Mouse (Mus musculus) ES-Bruce4 (cell line): ENCODE data around the gene Capn2. TPM values are rescaled to one million over a fixed set of nuclear protein-coding genes. Genes with fewer than 3 reads are reported as not detected.

Experiments
- H3K27ac ChIP-seq: 2 replicates; pipeline ENCODE4 v1.5.1; 2012; ENCODE audit warnings: low read length, inconsistent platforms; ENCODE audit not compliant: insufficient read depth
- H3K27me3 ChIP-seq: 2 replicates; pipeline ENCODE4 v1.6.1; 2012; ENCODE audit warnings: mild to moderate bottlenecking, low read length, inconsistent platforms; ENCODE audit not compliant: control insufficient read depth, poor library complexity, insufficient read depth, severe bottlenecking
- H3K36me3 ChIP-seq: 2 replicates; pipeline ENCODE4 v1.6.1; 2012; ENCODE audit warnings: inconsistent platforms, mild to moderate bottlenecking, low read length, moderate library complexity; ENCODE audit not compliant: control insufficient read depth, poor library complexity, insufficient read depth, severe bottlenecking
- H3K4me1 ChIP-seq: one replicate; pipeline ENCODE4 v1.8.1; 2011; ENCODE audit warnings: low read length; ENCODE audit not compliant: control insufficient read depth, insufficient read depth
- H3K4me3 ChIP-seq: 2 replicates; pipeline ENCODE4 v1.5.1; 2011; ENCODE audit warnings: low read depth, mild to moderate bottlenecking, low read length
- H3K9ac ChIP-seq: 2 replicates; pipeline ENCODE4 v1.6.1; 2012; ENCODE audit warnings: low read depth, mild to moderate bottlenecking, inconsistent platforms; ENCODE audit not compliant: poor library complexity, severe bottlenecking
- H3K9me3 ChIP-seq: replicated peaks from 2 replicates; pipeline ENCODE4 v1.6.1; 2012; ENCODE audit warnings: mild to moderate bottlenecking, low read length, inconsistent platforms; ENCODE audit not compliant: control insufficient read depth, poor library complexity, insufficient read depth, severe bottlenecking
- CTCF ChIP-seq: IDR thresholded peaks from one replicate; pipeline ENCODE4 v1.8.1; 2011; ENCODE audit warnings: low read depth, low read length
- EP300 ChIP-seq: IDR thresholded peaks from 2 replicates; pipeline ENCODE4 v1.6.1; 2011; ENCODE audit warnings: low read depth, low read length; ENCODE audit not compliant: insufficient read depth
- POLR2A ChIP-seq: IDR thresholded peaks from one replicate; pipeline ENCODE4 v1.8.1; 2011; ENCODE audit warnings: low read length; ENCODE audit not compliant: insufficient read depth
- polyA plus RNA-seq: library from polyadenylated mRNA; stranded (reverse); fragments of >200 nt; gene quantifications from 2 replicates; pipeline ENCODE4 v1.2.4, GENCODE M21; 2011; ENCODE audit warnings: low read depth; ENCODE audit not compliant: missing spikeins, insufficient read depth, insufficient read length

The Capn2 gene
- polyA plus RNA-seq, 1 experiment = 60.5 TPM

DNA sequence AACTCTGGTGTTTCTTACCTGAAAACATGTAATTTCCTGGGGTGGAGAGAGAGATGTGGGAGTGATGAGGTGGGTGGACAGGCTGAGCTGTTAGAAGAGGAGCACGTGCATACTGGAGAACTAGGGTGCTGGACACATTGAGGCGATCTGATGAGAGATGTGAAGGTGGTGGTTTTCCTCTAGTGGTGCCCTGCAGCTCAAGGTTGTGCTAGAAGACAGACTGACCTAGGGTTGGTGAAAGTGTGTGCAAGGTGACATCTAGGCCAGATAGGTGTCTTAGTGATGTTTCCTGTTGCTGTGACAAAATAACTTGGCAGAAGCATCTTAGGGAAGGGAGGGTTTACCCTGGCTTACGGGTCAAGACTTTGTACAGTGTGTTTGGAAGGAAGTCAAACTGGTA, 85.3 kb downstream of the Capn2 start:
- TF ChIP-seq EP300 (no peak), POLR2A (no peak), CTCF (no peak)
- Histone ChIP-seq H3K9me3 (no peaks in the 10 kb centered on the region), H3K36me3 (0 out of 2 replicates have a peak, but pooled peaks cover 2% of the 10 kb centered on the region), H3K27ac (no peak overlapping the region), H3K9ac (no peak overlapping the region), H3K4me1 (no peaks in the 10 kb centered on the region), H3K27me3 (no peaks in the 10 kb centered on the region), H3K4me3 (no peak overlapping the region)

DNA sequence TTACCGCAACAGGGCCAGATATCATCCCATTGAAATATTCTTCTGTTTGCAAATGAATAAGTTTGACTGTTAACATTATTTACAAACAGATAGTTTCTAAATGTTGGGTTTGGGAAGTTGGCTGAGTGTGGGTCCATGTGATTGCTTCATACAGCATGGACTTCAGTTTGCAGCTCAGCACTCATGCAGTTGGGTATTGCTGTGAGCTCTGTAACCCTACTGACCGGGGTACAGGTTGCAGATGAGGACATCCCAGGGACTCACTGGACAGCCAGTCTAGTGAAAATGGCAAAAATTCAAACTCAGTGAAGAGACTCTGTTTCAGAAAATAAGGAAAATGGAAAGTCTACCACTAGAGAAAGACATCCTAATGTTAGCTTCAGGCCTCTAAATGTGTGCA, 86.7 kb downstream of the Capn2 start:
- Histone ChIP-seq H3K27ac (no peak overlapping the region), H3K27me3 (no peaks in the 10 kb centered on the region), H3K9ac (no peak overlapping the region), H3K4me3 (no peak overlapping the region), H3K4me1 (no peaks in the 10 kb centered on the region), H3K9me3 (no peaks in the 10 kb centered on the region), H3K36me3 (0 out of 2 replicates have a peak, but pooled peaks cover 2% of the 10 kb centered on the region)
- TF ChIP-seq CTCF (no peak), POLR2A (no peak), EP300 (no peak)

DNA sequence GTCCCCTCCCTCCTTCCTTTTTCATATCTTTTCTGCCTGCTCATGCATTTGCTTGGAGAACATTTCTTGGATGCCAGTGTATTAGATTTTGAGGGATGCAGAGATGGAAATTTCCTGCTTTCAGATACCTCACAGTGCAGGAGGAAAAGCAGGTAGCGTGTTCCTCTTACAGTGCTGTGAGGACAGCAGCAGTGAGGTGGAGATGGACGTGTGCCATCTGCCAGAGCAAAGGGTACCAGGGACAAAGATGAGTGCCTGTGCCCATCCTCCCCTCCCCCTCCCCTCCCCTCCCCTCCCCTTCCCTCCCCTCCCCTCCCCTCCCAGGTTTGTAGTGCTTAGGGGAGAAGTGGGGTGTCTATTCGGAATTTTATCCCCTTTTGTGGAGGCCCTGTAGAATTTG, 87.6 kb downstream of the Capn2 start:
- H3K27ac ChIP-seq = no peak overlapping the region
- TF ChIP-seq POLR2A = no peak
- TF ChIP-seq CTCF = no peak
- TF ChIP-seq EP300 = no peak
- H3K36me3 ChIP-seq = 0 out of 2 replicates have a peak, but pooled peaks cover 2% of the 10 kb centered on the region
- no peaks in the 10 kb centered on the region for H3K9me3 ChIP-seq
- no peaks in the 10 kb centered on the region for H3K27me3 ChIP-seq
- no peaks in the 10 kb centered on the region for H3K4me1 ChIP-seq
- H3K9ac ChIP-seq = no peak overlapping the region
- H3K4me3 ChIP-seq = no peak overlapping the region

DNA sequence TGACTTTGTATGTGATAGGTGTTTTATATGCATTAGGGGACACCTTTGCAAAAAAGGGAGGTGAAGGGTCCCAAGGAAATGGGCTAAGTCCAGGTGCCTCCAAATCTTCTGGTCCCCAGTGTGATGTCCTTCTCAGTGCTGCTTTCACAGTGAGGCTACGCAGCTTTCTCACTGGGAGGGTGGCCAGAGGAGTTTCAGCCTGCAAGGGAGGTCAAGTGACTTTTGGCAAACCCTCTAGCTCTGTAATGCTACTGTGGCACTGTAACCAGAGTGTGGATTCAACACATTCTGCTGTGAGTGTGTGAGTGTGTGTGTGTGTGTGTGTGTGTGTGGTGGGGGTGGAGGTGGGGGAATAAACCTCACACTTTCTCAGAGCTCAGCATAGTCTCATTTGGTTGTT, 90.0 kb downstream of the Capn2 start:
- H3K4me3 ChIP-seq = no peak overlapping the region
- H3K4me1 ChIP-seq = no peaks in the 10 kb centered on the region
- no peak overlapping the region for H3K9ac ChIP-seq
- TF ChIP-seq EP300 = no peak
- no peak for TF ChIP-seq CTCF
- TF ChIP-seq POLR2A = no peak
- H3K9me3 ChIP-seq = no peaks in the 10 kb centered on the region
- H3K36me3 ChIP-seq = 0 out of 2 replicates have a peak, but pooled peaks cover 2% of the 10 kb centered on the region
- no peaks in the 10 kb centered on the region for H3K27me3 ChIP-seq
- H3K27ac ChIP-seq = no peak overlapping the region

DNA sequence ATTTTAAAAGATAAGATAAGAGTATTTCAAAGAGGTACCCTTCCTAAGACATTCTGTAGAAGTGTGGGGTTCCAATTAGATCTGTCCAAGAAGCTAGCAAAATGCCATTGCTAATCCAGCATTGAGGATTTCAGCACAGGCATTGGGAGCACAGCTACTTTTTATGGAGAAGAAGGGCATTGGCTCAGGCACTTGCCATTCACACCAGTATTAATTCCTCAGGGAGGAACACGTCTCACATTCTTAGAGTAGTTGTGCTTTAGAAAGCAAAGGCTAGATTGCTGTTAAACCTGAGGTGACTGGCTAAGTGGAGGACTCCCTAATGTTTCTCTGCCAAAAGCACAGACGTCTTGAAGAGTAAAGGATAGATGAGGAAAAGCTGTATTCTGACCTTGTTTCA, 91.0 kb downstream of the Capn2 start:
- H3K27ac ChIP-seq = no peak overlapping the region
- no peaks in the 10 kb centered on the region for H3K27me3 ChIP-seq
- H3K9ac ChIP-seq = no peak overlapping the region
- no peak overlapping the region for H3K4me3 ChIP-seq
- no peak for TF ChIP-seq CTCF
- no peak for TF ChIP-seq EP300
- no peak for TF ChIP-seq POLR2A
- H3K4me1 ChIP-seq = no peaks in the 10 kb centered on the region
- H3K9me3 ChIP-seq = no peaks in the 10 kb centered on the region
- H3K36me3 ChIP-seq = 0 out of 2 replicates have a peak, but pooled peaks cover 1% of the 10 kb centered on the region

DNA sequence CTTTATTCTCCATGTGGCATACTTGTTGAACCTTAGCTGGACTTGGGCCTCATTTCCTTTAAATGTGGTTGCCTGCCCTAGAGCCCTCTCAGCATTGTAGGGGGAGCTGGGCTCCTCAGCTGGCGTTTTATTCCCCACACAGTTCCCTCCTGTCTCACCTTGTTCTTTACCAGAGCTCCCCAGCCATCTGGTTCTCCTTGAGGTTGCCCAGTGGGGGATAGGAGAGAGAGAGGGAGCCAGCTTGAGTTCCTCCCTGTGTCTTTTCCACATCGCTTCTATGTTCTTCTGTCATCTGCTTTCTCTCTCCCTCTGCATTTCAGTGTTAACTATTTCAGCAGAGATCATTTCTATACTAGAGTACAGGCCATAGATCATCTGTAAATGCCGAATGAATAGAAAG, 92.2 kb downstream of the Capn2 start:
- no peaks in the 10 kb centered on the region for H3K36me3 ChIP-seq
- H3K9ac ChIP-seq = no peak overlapping the region
- no peaks in the 10 kb centered on the region for H3K9me3 ChIP-seq
- H3K27me3 ChIP-seq = no peaks in the 10 kb centered on the region
- TF ChIP-seq CTCF = no peak
- no peak for TF ChIP-seq POLR2A
- TF ChIP-seq EP300 = no peak
- H3K4me1 ChIP-seq = no peaks in the 10 kb centered on the region
- no peak overlapping the region for H3K4me3 ChIP-seq
- no peak overlapping the region for H3K27ac ChIP-seq
